Mouse (Mus musculus): Measurements from ENCODE around the gene Ubxn2a.

DNA sequence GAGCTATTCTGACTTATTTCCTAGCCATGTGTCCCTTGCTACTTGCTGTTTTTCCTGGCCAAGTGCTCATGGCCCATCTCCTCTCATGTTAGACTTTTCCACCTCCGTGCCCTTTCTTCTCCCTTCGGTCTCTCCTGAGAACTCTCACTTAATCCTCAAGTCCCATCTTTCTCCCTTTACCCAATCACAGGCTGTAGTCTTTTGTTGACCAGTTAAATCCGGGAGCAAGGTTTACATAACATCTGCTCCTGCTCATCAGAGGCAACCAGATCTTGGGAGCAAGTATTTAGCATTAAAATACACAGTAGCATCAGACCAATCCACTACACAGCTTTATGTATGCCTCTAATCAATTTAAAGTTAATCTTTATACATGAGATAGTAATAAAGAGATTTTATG is 6.9 kb upstream of the Ubxn2a start:
- TF ChIP-seq POLR2A (IDR thresholded peaks at IDR 0.05; ENCODE audit: insufficient read depth, low read length) (no peak), CTCF (IDR thresholded peaks at IDR 0.05; ENCODE audit: low read depth, low read length) (no peak)
